Mouse (Mus musculus) CH12.LX (cell line): Measurements from ENCODE around the gene Ush2a.

Experiments
- BHLHE40 ChIP-seq: IDR thresholded peaks from 2 replicates; pipeline ENCODE4 v1.6.1; 2011; ENCODE audit warnings: mild to moderate bottlenecking, low read depth, low read length, improper control_type of control experiment
- CTCF ChIP-seq, 2 experiments: IDR thresholded peaks in 1 of 2; conservative IDR thresholded peaks in 1 of 2; 2 replicates each; pipeline ENCODE4 v1.5.1; 2011 to 2012; ENCODE audit warnings: low read depth in 2 of 2, low read length in 2 of 2, improper control_type of control experiment in 1 of 2, inconsistent platforms in 1 of 2, mild to moderate bottlenecking in 1 of 2, moderate library complexity in 1 of 2
- EP300 ChIP-seq: IDR thresholded peaks from 2 replicates; pipeline ENCODE4 v1.6.1; 2011; ENCODE audit warnings: low read length, improper control_type of control experiment
- MAFK ChIP-seq: IDR thresholded peaks from 2 replicates; pipeline ENCODE4 v1.6.1; 2011; ENCODE audit warnings: low read length, improper control_type of control experiment; ENCODE audit not compliant: insufficient replicate concordance
- MXI1 ChIP-seq: IDR thresholded peaks from 2 replicates; pipeline ENCODE4 v1.6.1; 2011; ENCODE audit warnings: mild to moderate bottlenecking, low read depth, low read length, improper control_type of control experiment
- POLR2A ChIP-seq: IDR thresholded peaks from 2 replicates; pipeline ENCODE4 v1.6.1; 2011; ENCODE audit warnings: low read depth, mild to moderate bottlenecking, improper control_type of control experiment, low read length
- RAD21 ChIP-seq: IDR thresholded peaks from 2 replicates; pipeline ENCODE4 v1.6.1; 2011; ENCODE audit warnings: low read depth, mild to moderate bottlenecking, low read length, improper control_type of control experiment, moderate library complexity
- SIN3A ChIP-seq: IDR thresholded peaks from 2 replicates; pipeline ENCODE4 v1.6.1; 2012; ENCODE audit warnings: low read length, improper control_type of control experiment, inconsistent platforms
- TCF12 ChIP-seq: IDR thresholded peaks from 2 replicates; pipeline ENCODE4 v1.6.1; 2014; ENCODE audit warnings: low read depth, mild to moderate bottlenecking, inconsistent platforms, low read length, improper control_type of control experiment
- UBTF ChIP-seq: IDR thresholded peaks from 2 replicates; pipeline ENCODE4 v1.6.1; 2012; ENCODE audit warnings: low read depth, mild to moderate bottlenecking, inconsistent platforms, low read length, improper control_type of control experiment, moderate library complexity
- ZC3H11A ChIP-seq: IDR thresholded peaks from 2 replicates; pipeline ENCODE4 v1.6.1; 2012; ENCODE audit warnings: low read depth, mild to moderate bottlenecking, inconsistent platforms, low read length, improper control_type of control experiment
- ZKSCAN1 ChIP-seq: IDR thresholded peaks from 2 replicates; pipeline ENCODE4 v1.6.1; 2012; ENCODE audit warnings: low read depth, inconsistent platforms, low read length, improper control_type of control experiment, borderline replicate concordance
- ZMIZ1 ChIP-seq: IDR thresholded peaks from 2 replicates; pipeline ENCODE4 v1.6.1; 2012; ENCODE audit warnings: low read depth, mild to moderate bottlenecking, inconsistent platforms, low read length, improper control_type of control experiment
- ZNF384 ChIP-seq: IDR thresholded peaks from 2 replicates; pipeline ENCODE4 v1.6.1; 2012; ENCODE audit warnings: low read depth, low read length, improper control_type of control experiment, inconsistent platforms

DNA sequence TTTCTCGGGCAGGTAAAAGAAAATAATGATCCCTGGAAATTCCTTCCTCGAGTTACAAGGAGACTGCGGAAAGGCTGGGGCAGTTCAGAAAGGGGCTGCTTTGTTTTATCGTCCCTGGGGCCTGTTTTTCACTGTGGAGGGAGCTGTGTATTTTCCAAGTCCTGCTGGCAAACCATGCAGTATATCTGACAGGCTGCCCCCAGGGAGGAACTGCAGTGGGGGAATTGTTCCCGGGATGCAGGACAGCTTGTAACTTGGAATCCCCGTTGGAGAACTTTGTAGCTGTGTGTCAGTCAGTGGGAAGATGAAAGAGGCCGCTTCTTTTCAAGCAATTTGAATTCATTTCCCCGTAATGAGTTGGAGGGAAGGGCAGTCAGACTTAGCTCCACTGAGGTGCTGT is 399.1 kb downstream of the Ush2a start:
- TF ChIP-seq ZC3H11A = no peak
- TF ChIP-seq POLR2A = no peak
- TF ChIP-seq ZMIZ1 = no peak
- no peak for TF ChIP-seq UBTF
- no peak for TF ChIP-seq CTCF (conservative IDR thresholded peaks at IDR 0.05 in 1 of 2, IDR thresholded peaks at IDR 0.05 in 1 of 2; ENCODE audit: low read depth in 2 of 2, low read length in 2 of 2)
- no peak for TF ChIP-seq TCF12
- no peak for TF ChIP-seq BHLHE40
- TF ChIP-seq EP300 = no peak
- TF ChIP-seq MXI1 = no peak
- TF ChIP-seq RAD21 = no peak
- TF ChIP-seq MAFK = no peak
- no peak for TF ChIP-seq SIN3A
- TF ChIP-seq ZKSCAN1 = no peak
- no peak for TF ChIP-seq ZNF384
